Mouse (Mus musculus): ENCODE measurements around the gene Thsd4.
A peak's percentile ranks its signal among the peaks of the same experiment; 100 is the strongest.

The Thsd4 gene

DNA sequence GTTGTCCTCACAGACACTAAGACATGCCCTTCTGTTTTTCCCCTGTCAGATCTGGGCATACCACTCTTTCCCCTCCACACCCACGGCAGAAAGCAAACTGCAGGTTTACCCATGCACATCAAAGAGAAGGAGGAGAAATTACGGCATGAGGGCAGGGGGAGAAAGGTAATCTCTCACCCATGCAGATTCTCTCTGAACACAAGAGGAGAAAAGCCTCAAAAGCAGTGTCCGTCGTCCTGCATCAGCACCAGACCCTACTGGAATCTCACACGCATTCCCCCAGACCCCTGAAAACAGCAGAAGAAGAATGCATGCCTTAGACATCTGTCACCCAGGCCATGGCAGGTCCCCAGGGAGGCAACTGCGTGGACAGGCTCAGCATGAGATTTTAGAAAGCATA is 381.4 kb downstream of the Thsd4 start:
- peak; percentile 6 to 20 for DNase-seq

DNA sequence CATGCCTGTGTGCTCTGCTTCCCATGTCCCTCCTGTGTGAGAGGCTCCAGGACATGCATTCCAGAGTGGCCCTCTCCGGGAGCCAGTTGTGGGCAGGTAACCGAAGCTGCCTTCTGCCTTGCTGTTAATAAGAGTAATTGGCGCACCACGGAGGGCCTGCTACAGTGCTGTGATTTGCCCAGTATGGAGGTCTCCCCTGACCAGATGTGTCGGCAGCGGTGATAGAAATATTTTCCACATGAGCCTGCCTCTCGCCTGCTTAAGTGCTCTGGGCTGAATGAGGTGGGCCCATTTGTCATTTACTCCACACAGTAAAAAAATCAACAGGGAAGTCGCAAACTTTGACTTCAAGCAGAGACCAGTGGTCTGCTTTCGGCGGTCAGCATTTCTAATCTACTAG is 382.4 kb downstream of the Thsd4 start:
- peak in 1 of 2 experiments; percentile 22 for DNase-seq

DNA sequence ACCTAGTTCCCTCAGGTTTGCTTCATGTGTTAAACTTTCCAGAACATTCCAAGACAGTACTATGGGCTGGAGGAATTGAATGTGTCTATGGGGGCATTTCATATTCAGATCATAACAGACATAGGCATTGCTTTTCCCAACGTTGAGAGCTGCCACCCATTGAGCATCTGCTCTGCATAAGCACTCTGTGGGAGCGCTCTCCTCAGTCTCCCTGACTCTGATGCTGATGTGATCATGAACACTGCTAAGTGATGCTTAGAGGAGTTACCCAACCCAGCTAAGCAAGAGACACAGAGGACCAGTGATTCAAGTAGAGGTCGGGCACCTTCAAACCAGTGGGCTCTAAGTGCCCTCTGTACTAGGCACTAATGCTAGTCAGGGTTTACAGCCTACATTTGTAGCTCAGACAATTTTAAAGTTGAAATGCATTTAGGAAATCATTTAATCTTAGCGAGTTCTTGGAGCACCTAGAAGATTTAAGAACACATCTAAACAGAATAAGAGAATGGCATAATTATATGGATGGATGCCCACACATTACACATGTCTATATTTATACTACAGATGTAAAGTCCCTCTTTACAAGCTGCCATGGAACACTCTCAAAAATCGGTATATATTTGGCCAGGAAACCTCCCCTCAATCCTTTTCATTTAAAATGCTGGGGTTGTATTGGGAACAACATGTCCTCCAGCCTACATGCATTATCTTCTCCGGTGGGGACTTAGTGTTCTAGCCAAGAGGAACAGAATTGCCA is 392.4 kb downstream of the Thsd4 start:
- DNase-seq, result no peak

DNA sequence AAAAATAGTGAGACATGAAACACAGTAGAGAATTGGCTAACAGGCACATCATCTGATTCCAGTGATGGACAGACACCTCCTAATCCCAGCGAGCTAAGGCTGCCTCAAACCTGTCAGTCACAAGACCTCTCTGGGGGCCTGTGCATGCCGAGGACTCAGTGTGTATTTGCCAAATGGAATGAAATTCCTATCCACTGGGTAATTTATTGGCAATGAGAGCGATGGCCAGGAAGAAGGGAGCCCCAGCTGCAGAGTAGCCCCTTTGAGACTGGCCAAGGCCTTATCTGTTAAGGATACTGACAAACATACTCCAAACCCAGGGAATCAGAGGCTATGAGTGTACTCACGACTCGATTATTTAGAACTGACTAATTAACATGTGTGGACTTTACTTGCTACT is 394.9 kb downstream of the Thsd4 start:
- DNase-seq, result no peak

DNA sequence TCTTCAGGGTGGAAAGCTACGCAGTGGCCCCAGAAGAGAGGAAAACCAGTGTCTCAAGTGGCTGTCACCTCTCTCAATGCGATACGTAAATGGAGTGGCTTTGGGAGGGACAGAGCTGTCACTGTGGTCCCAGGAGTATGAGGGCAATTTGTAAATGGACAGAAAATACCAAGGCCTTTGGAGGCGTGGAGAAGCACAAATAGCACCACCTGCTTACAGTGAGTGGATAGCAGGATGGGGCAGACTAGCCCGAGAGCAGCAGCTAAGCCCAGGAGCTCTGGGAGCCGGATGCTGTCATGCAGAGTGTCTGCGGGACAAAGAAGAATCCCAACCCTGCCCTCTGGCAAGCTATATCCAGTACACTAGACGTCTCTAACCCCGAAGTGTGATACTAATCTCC is 397.7 kb downstream of the Thsd4 start:
- DNase-seq, result no peak

DNA sequence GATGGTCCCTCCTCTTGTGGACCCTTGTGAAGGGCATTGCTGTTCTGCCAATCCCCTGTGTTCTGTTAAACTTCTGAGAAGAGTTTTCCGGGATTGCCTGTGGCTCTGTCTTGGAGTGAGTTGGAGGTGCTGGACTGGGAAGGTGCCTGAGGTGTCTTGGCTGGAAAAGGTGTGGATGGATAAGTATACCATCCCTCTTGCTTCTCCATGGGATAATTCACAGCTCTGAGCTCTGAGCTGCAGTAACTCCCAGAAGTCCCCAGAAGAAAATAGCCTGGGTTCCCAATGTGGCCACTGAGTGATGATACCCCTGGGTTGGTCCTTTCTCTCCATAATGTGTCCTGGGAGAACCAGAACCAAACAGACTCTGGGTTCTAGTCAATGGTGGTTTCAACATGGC is 398.8 kb downstream of the Thsd4 start:
- no peak for DNase-seq

DNA sequence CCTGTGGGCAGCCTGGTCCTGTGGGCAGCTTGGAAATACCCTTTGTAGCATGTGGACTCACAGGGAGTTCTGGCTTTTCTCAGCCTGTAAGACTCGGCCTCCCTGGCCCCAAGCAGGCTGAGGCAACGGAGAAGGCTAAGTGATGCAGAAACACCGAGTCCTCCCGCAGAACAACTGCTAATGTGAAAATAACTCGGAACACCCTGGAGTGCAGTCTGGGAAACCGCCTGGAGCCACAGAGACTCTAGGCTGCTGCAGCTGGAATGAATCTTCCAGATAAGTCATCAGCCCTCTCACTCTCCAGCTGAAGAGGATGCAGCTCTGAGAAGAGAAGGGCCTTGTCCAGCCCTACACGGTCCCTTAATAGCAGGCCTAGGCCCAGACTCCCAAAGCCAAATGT is 402.0 kb downstream of the Thsd4 start:
- DNase-seq, result peak; percentile 36 to 54

DNA sequence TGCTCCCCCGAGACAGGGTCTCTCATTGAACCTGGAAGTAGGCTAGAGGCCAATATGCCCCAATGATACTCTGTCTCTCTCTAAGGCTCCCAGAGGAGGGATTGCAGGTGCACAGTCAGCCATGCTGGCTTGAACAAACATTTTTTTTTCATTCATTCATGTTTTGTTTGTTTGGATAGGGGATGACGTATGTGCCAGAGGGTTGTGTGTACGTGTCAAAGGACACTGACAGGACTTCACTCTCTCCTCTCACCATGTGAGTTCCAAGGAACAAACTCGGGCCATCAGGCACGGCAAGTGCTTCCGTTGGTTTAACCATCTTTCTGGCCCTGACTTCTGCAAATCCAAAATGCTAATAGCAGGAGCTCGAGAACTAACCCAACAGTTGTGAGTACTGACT is 404.0 kb downstream of the Thsd4 start:
- DNase-seq, result no peak

DNA sequence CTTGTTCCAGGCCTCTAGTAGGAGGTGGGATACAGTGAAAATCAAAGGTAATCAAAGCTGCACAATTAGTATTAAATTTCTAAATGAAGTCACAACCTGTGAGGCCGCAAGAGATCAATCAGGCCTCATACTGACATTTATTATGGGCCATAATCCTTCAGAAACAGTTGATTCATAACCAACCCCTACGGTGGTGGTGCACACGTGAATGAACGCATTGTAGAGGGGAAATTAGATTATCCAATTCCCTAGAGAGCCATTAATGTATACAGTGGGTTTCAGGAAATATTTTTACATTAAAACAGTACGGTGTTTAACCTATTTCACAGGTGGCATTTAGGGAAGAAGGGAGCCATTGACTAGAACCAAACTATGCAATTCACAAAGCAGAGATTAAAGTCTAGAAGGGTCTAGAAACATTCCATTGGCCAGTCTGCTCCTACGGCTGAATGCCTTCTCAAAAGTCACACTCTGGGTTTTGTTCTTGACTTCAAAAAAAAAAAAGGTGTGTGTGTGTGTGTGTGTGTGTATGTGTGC is 406.1 kb downstream of the Thsd4 start:
- no peak for DNase-seq

DNA sequence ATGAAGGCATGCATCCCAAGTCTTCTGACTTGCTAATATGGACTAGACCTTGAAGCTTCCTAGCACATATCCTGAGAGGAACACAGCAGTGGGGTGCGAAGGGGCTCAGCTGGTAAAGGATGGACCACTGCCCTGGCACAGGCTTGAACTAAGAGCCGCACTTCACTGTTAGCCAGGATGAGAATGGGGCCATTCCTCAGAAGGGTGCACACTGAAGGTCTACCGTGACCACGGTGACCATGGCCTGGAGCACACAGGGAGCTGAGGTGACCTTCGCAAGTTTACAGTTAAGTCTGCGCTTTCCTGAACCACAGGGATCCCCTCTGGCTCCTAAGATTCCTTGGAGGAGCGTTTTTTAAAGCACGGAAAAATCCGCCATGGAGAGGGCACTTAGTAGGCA is 406.5 kb downstream of the Thsd4 start:
- DNase-seq, result no peak

DNA sequence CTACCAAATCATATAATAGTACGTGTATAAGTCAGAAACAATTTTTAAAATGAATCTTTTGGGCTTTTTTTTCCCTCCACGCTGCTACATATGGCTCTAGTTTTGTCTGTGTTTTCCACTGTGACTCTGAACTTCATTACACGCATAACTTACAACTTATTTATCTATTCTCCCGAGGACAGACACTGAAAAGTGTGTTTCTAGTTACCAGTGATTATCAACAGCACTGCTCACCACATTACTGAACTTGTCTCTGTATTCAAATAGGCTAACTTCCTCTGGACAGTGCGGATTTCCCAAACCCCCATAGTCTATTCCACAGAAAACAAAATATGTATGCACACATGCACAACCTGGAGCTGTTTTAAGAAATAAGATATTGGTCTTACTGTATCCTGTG is 411.6 kb downstream of the Thsd4 start:
- no peak for DNase-seq

DNA sequence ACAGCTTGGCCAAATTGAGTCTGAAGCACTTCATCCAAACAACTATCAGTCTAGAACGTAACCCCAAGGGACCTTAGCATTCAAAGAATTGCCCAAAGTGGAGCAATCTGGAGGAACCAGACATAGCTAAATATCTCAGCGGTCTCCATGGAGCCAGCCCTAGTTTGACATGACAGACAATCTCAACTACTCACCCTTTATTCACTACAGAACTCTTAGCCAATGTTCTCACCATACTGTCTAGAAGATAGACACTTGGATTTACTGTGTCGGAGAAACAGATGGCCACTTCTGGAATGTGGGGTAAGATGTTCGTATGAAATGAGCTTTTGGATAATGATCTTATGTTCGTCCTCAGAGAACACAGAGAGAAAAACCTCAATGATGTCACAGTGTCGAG is 415.2 kb downstream of the Thsd4 start:
- no peak for DNase-seq

DNA sequence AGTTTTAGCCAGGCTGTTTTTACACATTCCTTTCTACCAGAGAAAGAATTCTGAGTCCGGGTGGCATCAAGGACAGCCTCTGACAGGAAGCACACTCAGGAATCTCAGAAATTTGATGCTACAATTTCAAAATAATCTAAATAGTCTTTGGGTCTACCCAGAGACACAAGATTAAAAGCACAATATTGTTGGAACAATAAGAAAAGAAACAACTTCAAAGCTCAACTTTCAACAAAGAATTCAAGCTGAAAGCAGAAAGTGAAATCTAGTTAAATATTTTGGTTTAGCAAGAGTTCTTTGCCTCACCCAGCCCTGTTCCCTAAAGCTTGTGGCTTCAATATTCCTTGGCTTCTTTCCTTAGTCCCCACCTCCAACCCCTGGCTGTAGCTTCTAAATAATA is 415.7 kb downstream of the Thsd4 start:
- DNase-seq, result no peak

DNA sequence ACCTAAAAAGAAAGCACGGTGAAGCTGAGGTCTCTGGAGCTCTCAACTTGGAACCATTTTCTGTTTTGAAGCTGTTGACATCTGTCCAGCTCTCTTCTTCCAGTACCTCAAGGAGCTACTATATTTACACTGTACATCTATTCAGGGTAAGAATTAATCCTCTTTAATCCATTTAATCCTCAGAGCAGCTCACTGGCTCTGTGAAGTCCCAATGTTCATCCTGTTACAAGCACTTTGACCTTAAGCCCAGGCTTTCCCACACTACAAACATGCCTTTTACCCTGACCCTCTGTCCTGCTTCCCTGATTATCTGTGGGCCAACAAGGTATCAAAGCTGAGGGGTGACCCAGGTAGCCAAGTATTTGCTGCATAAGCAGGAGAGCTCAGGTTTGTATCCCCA is 427.6 kb downstream of the Thsd4 start:
- no peak for DNase-seq

DNA sequence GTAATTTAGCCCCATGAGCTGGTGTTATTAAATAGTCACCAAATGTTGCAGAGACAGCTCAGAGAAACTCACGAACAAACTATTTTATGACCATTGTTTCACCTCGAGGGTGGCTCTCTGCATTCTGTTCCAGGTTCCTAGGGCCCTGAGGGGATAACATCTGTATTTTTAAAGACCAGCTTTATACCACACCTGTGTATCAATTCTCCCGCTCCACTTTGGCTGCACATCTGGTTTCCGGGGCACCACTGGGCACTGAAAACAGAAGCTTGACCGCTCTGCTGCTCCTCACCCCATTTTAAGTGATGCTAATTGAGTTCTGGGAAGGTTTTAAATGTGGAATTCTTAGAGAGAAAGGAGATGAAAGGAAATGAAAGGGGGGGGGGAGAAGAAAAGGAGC is 429.4 kb downstream of the Thsd4 start:
- no peak for DNase-seq

DNA sequence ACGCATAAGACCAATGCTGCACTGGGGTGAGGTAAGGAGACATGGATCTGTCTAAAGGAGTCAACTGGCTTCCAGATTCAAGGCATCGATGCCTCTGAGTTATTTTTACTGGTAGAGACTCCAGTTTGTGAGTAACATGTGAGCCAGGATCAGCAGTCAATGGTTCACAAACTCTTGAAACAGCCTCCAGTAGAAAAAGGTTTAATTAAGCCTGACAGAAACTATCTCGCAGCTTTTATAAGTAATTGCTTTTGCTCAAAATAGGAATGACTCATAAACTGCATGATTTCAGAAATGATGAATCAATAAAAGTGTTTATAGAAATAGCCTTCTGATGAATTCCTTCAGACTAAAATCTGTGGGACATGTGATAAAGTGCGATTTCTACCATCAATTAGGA is 432.4 kb downstream of the Thsd4 start:
- DNase-seq, result no peak

DNA sequence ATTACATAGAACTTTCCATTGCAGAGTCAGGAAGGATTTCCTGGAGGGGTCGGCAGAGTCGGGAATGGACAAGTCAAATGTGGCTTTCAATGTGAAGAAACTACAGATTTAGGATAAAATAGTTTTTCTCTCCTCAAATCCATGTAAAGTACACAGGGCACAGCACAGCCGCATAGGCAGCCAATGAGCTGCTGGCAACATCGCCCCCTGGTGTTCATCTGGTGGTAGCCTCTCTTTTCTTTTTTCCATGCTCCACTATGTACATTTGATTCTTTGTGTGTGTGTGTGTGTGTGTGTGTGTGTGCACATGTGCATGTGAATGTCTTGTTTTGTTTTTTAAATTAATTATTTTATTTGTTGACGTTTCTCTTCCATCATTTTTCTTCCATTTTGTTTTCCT is 433.7 kb downstream of the Thsd4 start:
- peak; percentile 40 to 48 for DNase-seq

DNA sequence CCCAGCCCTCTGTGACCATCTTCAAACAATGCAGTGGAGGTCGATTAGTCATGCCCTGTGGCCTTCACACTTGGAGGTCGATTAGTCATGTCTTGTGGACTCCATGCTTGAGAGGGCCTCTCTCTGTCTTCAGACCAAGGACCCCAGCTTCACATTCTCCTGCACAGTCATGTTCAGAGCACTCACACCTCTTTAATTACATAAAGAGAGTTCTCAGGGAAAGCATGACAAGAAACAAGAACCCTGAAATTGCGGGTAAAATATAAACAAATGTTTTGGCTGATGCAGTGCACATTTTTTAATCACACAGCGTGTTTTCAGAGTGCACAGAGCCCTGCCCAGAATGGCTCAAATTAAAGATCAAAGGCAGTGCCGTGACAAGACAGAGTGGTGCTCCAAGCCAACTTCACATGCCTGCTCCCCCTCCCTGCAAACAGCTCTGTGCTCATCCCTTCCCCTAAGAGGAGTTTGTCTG is 439.7 kb downstream of the Thsd4 start:
- DNase-seq, result peak; percentile 27 to 55

DNA sequence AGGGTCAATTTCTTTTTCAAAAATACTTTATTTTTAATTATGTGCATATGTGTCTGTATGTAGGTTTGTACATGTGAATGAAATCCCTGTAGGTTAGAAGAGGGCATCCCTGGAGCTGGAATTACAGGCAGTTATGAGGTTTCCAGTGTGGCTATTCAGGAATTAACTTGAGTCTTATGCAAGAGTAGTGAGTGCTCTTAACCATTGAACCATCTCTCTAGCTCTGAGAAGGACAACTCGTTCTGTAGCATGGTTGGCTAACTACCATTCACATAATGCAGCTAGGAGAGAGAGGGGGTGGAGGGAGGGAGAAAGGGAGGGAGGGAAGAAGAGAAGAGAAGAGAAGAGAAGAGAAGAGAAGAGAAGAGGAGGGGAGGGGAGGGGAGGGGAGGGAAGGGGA is 444.1 kb downstream of the Thsd4 start:
- DNase-seq, result no peak

DNA sequence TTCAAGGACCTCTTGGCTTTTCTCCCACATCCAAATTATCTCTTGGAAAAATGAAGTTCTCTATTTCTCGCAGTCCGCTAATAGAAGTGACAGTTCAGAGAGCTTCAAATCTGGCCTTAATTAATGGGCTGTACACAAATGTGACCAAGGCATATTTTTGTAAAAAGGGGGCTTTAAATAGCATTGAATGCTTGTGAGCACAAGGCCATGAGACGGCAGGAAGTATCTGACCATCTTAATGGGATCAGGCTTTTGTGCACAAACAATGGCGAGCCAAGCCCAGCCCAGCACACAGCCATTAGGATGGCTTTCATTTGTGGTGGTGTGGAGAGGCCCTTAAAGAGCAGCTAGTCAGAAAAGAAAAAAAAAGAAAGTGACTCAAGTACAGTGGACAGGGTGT is 445.4 kb downstream of the Thsd4 start:
- no peak for DNase-seq

DNA sequence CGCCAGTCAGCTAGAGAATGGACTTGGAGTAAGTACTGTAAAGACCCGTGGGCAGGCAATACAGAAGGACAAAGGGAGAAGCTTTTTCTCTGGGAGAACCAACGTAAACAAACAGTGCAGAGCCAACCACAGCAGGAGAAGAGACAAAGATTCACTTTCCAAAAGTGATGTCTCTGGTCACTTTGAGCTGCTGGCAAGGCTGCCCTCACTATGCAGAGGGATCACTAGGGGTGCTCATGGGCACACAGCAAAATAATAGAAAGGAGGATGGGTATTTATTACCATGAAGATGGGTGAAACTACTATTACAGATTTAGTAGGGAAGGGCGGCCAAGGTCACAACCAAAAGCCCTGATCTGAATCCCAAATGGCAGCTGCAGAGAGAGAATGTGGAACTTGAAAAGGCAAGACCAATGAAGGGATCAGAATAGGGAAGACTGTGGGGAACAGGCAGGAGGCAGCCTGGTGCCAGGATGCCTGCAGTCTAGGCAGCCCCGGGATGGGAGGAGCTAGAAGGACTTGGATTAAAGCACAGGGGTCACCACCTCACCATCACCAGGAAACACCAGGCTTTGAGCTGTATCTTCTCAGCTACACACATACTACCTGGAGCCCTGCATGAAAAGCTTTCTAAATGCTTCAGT is 450.1 kb downstream of the Thsd4 start:
- DNase-seq, result no peak

DNA sequence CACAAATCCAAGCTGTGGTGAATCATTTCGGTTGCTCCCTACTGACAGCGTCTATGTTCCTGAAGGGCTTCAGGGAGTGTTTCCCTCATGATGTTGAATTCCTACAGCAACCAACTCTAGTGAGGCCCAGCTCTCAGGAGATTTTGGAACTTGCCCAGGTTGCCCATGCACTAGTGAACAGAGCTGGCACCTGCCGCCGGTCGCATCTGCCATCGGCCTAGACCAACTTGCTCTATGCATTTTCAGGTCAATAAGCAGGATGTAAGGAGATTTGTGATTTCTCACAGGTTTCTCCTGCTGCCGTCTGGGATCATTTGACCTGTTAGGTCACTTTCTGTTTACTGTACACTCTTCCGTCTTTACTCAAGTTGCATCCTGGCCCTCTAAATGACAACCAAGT is 454.6 kb downstream of the Thsd4 start:
- DNase-seq, result no peak

DNA sequence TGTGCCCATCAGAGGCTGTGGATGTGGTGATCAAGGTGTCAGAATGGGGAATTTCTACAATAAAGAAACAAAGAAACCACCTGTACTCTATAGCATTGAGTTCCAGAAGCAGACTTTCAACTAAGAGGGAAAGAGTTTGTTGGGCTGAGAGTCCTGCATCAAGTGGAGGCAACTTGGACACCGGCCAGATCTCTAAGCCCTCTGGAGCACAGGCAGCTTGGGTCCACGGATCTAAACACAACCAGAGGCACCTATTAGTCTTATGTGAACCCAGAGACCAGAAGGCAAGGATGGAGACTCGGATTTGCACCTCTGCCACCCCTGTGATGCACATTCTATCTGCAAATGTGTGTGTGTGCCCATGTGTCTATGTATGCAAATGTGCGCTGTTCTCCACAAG is 456.7 kb downstream of the Thsd4 start:
- no peak for DNase-seq

DNA sequence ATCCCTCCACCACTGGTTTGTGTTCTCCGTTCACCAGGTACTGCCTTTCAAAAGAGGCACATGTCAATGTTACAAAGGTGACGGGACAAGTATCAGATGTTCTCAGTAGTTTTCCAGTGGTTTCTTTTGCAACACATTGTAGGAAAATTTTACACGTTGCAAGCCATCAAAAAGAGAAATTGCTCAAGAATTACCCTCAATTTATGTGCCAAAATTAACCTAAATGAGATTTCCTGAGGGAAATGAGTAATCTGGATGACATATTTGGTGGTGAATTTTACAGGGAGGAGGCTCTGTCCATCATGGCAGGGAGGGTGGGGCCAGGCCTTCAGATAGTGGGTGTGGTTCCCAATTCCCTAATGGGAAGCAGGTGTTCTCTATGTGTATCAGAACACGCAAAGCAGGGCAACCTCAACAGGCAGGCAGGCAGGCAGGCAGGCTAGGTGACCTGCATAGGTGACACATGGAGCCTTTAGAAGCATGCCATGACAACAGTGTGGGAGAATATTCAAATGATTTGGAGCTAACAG is 458.6 kb downstream of the Thsd4 start:
- no peak for DNase-seq

All from kidney, postnatal 4 days (tissue).